Mouse (Mus musculus): ENCODE measurements at regions not wholly inside any gene's neighbourhood (a gene's known extent, or its start where the extent isn't known, plus 50 kb on each side); places are given as distances from the start of the nearest gene placed in this dataset.
A peak's percentile ranks its signal among the peaks of the same experiment; 100 is the strongest.

DNA sequence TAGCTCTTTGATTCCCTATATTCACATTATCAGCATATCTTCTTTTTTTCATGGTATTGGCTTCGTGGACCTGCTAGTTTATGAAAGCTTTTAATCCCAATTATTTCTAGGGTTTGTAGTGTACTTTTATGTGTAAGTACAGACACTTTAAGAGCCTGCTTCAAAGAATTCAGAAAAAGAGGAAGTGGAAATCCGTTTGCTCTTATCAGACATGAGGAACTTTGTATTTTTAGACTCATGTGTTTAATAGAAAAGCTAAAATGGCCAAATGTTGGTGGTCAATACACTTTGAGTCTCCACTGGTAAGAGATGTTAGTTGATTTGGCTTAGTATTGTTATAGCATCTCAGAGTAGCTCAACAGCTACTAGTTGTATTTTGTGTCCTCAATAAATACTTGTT, 135.7 kb upstream of the Gm11096 start:
- peak; percentile 75 for DNase-seq (ENCODE audit: low read depth, low spot score)
- Histone ChIP-seq H3K36me3 (ENCODE audit: control insufficient read depth in 1 of 2, insufficient read depth in 2 of 2, low read length in 2 of 2) (peaks cover 0 to 40% of the 10 kb centered on the region in 2 experiments; a peak in 2 of 4 replicates), H3K27ac (ENCODE audit: control insufficient read depth, low read depth, low read length) (peak overlapping the region; percentile 86), H3K9me3 (replicated peaks; ENCODE audit: insufficient read depth, low read length) (no peaks in the 10 kb centered on the region), H3K4me3 (ENCODE audit: control insufficient read depth in 1 of 2, insufficient read depth in 1 of 2, low read depth in 2 of 2, low read length in 2 of 2) (no peak overlapping the region), H3K79me2 (ENCODE audit: control insufficient read depth, insufficient read depth, low read length, poor library complexity) (no peaks in the 10 kb centered on the region), H3K27me3 (ENCODE audit: control insufficient read depth in 1 of 2, insufficient read depth in 2 of 2, low read length in 2 of 2) (no peaks in the 10 kb centered on the region), H3K9ac (ENCODE audit: control insufficient read depth, low read depth, low read length, poor library complexity, severe bottlenecking) (peak overlapping the region; percentile 22; the same call in 1 of the 2 replicates), H3K4me1 (ENCODE audit: control insufficient read depth in 1 of 2, insufficient read depth in 2 of 2, low read length in 2 of 2) (peaks cover 10 to 21% of the 10 kb centered on the region in 2 experiments)
- peak; percentile 81 to 82 for TF ChIP-seq EP300 (IDR thresholded peaks at IDR 0.05; ENCODE audit: low read depth in 1 of 2, low read length in 2 of 2)
- TF ChIP-seq ETS1 (IDR thresholded peaks at IDR 0.05; ENCODE audit: low read depth, low read length): peak; percentile 48; the same call in 1 of the 2 replicates
- peak; percentile 58; the same call in 1 of the 2 replicates for TF ChIP-seq MYB (IDR thresholded peaks at IDR 0.05; ENCODE audit: low read depth, low read length)
- peak; percentile 77; the same call in 1 of the 2 replicates for TF ChIP-seq MYC (IDR thresholded peaks at IDR 0.05; ENCODE audit: low read depth, low read length)
- TF ChIP-seq MEF2A (IDR thresholded peaks at IDR 0.05; ENCODE audit: extremely low read depth, insufficient replicate concordance, low read depth, low read length, poor library complexity, severe bottlenecking): peak; percentile 56; the same call in 1 of the 2 replicates
- TF ChIP-seq GATA1 (IDR thresholded peaks at IDR 0.05; ENCODE audit: low read depth, low read length): peak; percentile 89
- no peak for TF ChIP-seq UBTF (IDR thresholded peaks at IDR 0.05; ENCODE audit: borderline replicate concordance, insufficient read depth, low read depth, low read length)
- no peak for TF ChIP-seq NELFE (IDR thresholded peaks at IDR 0.05; ENCODE audit: low read depth, low read length)

DNA sequence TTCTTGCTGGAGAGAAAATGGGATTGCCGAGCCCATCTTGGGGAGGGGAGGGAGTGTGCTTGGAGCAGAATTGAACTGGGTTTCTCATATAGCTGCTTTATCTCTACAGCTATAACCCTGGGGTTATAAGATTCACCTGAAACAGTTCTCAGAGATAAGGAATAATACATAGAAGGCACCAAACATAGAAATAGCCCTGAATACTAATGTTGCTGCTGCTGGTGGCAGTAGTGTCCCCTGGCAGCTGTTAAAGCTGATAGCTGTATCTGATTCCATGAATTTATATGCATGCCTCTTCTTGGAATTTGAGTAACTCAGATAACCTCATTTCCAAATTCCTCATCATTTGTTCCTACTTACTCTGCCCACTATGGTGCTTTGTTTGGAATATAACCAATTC, 137.0 kb upstream of the Gm11096 start:
- no peak overlapping the region for H3K4me3 ChIP-seq (ENCODE audit: control insufficient read depth in 1 of 2, insufficient read depth in 1 of 2, low read depth in 2 of 2, low read length in 2 of 2)

DNA sequence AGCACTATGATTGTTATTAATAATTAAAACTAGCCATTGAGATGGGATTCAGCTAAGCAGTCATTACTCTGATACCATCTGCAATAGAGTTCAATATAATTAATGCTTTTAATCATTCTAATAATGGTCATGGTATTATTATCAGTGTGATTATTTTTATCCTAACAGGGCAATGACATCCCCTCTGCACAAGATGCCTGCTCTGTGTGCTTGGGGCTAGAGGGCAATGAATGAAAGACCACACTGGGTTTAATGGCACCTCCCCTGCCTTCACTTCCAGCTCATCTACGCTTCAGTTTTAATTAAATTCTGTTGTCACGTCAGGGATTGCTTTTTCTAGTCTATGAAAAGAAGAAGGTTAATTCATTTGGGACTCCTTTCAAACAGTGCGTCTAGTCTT, 139.1 kb upstream of the Gm11096 start:
- Histone ChIP-seq H3K9me3 (replicated peaks; ENCODE audit: insufficient read depth, low read length) (no peaks in the 10 kb centered on the region), H3K27ac (ENCODE audit: control insufficient read depth, low read depth, low read length) (no peak overlapping the region), H3K9ac (ENCODE audit: control insufficient read depth, low read depth, low read length, poor library complexity, severe bottlenecking) (no peak overlapping the region), H3K27me3 (ENCODE audit: control insufficient read depth in 1 of 2, insufficient read depth in 2 of 2, low read length in 2 of 2) (no peaks in the 10 kb centered on the region), H3K4me3 (ENCODE audit: control insufficient read depth in 1 of 2, insufficient read depth in 1 of 2, low read depth in 2 of 2, low read length in 2 of 2) (no peak overlapping the region), H3K36me3 (ENCODE audit: control insufficient read depth in 1 of 2, insufficient read depth in 2 of 2, low read length in 2 of 2) (peaks cover 0 to 29% of the 10 kb centered on the region in 2 experiments; a peak in 2 of 4 replicates), H3K4me1 (ENCODE audit: control insufficient read depth in 1 of 2, insufficient read depth in 2 of 2, low read length in 2 of 2) (peaks cover 10 to 17% of the 10 kb centered on the region in 2 experiments), H3K79me2 (ENCODE audit: control insufficient read depth, insufficient read depth, low read length, poor library complexity) (no peaks in the 10 kb centered on the region)
- no peak for DNase-seq (ENCODE audit: low read depth, low spot score)
- TF ChIP-seq CTCF (IDR thresholded peaks at IDR 0.05 in 2 of 3, conservative IDR thresholded peaks at IDR 0.05 in 1 of 3; ENCODE audit: control insufficient read depth in 1 of 3, insufficient read depth in 1 of 3, low read depth in 2 of 3, low read length in 3 of 3, poor library complexity in 1 of 3, severe bottlenecking in 1 of 3) (no peak), SIN3A (IDR thresholded peaks at IDR 0.05; ENCODE audit: low read length) (no peak), POLR2A (IDR thresholded peaks at IDR 0.05; ENCODE audit: control insufficient read depth in 1 of 2, insufficient read depth in 1 of 2, low read depth in 1 of 2, low read length in 2 of 2, poor library complexity in 1 of 2) (no peak), UBTF (IDR thresholded peaks at IDR 0.05; ENCODE audit: borderline replicate concordance, insufficient read depth, low read depth, low read length) (no peak), TAL1 (IDR thresholded peaks at IDR 0.05; ENCODE audit: low read length) (no peak), KAT2A (conservative IDR thresholded peaks at IDR 0.05; ENCODE audit: low read depth, low read length) (no peak), ZMIZ1 (IDR thresholded peaks at IDR 0.05; ENCODE audit: low read depth, low read length) (no peak), ZNF384 (IDR thresholded peaks at IDR 0.05; ENCODE audit: low read depth, low read length) (no peak), NELFE (IDR thresholded peaks at IDR 0.05; ENCODE audit: low read depth, low read length) (no peak), E2F4 (IDR thresholded peaks at IDR 0.05; ENCODE audit: borderline replicate concordance, low read depth, low read length) (no peak), ELF1 (IDR thresholded peaks at IDR 0.05; ENCODE audit: low read depth, low read length) (no peak), NRF1 (IDR thresholded peaks at IDR 0.05; ENCODE audit: insufficient read depth, low read depth, low read length, poor library complexity, severe bottlenecking) (no peak), USF2 (IDR thresholded peaks at IDR 0.05; ENCODE audit: borderline replicate concordance in 1 of 2, insufficient read depth in 1 of 2, low read depth in 1 of 2, low read length in 2 of 2) (no peak)

More for the DNA sequence above, 137.0 kb upstream of the Gm11096 start:
- H3K4me1 ChIP-seq (ENCODE audit: control insufficient read depth in 1 of 2, insufficient read depth in 2 of 2, low read length in 2 of 2): peaks cover 10 to 17% of the 10 kb centered on the region in 2 experiments
- H3K27ac ChIP-seq (ENCODE audit: control insufficient read depth, low read depth, low read length): no peak overlapping the region; the same call in 1 of the 2 replicates
- H3K27me3 ChIP-seq (ENCODE audit: control insufficient read depth in 1 of 2, insufficient read depth in 2 of 2, low read length in 2 of 2): no peaks in the 10 kb centered on the region
- no peak for TF ChIP-seq MAZ (IDR thresholded peaks at IDR 0.05; ENCODE audit: low read depth, low read length)
- TF ChIP-seq ZNF384 (IDR thresholded peaks at IDR 0.05; ENCODE audit: low read depth, low read length): no peak
- TF ChIP-seq TAL1 (IDR thresholded peaks at IDR 0.05; ENCODE audit: low read length): peak; percentile 80
- no peak; the same call in 1 of the 2 replicates for TF ChIP-seq SIN3A (IDR thresholded peaks at IDR 0.05; ENCODE audit: low read length)
- peak; percentile 48 for TF ChIP-seq GATA1 (IDR thresholded peaks at IDR 0.05; ENCODE audit: low read depth, low read length)
- no peak for TF ChIP-seq TCF12 (IDR thresholded peaks at IDR 0.05; ENCODE audit: low read depth, low read length)
- TF ChIP-seq ELF1 (IDR thresholded peaks at IDR 0.05; ENCODE audit: low read depth, low read length): no peak
- no peak for TF ChIP-seq USF2 (IDR thresholded peaks at IDR 0.05; ENCODE audit: borderline replicate concordance in 1 of 2, insufficient read depth in 1 of 2, low read depth in 1 of 2, low read length in 2 of 2)
- no peak for TF ChIP-seq CHD2 (IDR thresholded peaks at IDR 0.05; ENCODE audit: low read length)
- no peak for TF ChIP-seq ZKSCAN1 (IDR thresholded peaks at IDR 0.05; ENCODE audit: low read depth, low read length)
- TF ChIP-seq TBP (IDR thresholded peaks at IDR 0.05; ENCODE audit: low read depth, low read length): no peak
- peak; percentile 60 to 75; a peak in 3 of 4 replicates for TF ChIP-seq EP300 (IDR thresholded peaks at IDR 0.05; ENCODE audit: low read depth in 1 of 2, low read length in 2 of 2)
- peak; percentile 60 for TF ChIP-seq ETS1 (IDR thresholded peaks at IDR 0.05; ENCODE audit: low read depth, low read length)
- no peak for TF ChIP-seq MAX (IDR thresholded peaks at IDR 0.05; ENCODE audit: low read length)
- TF ChIP-seq MYB (IDR thresholded peaks at IDR 0.05; ENCODE audit: low read depth, low read length): no peak
- no peak for DNase-seq (ENCODE audit: low read depth, low spot score)
- no peaks in the 10 kb centered on the region for H3K9me3 ChIP-seq (replicated peaks; ENCODE audit: insufficient read depth, low read length)
- no peak overlapping the region for H3K9ac ChIP-seq (ENCODE audit: control insufficient read depth, low read depth, low read length, poor library complexity, severe bottlenecking)
- H3K36me3 ChIP-seq (ENCODE audit: control insufficient read depth in 1 of 2, insufficient read depth in 2 of 2, low read length in 2 of 2): peaks cover 0 to 35% of the 10 kb centered on the region in 2 experiments; a peak in 2 of 4 replicates
- no peaks in the 10 kb centered on the region for H3K79me2 ChIP-seq (ENCODE audit: control insufficient read depth, insufficient read depth, low read length, poor library complexity)
